Mouse (Mus musculus): ENCODE measurements around the gene Eml5.

Eml5 gene

DNA sequence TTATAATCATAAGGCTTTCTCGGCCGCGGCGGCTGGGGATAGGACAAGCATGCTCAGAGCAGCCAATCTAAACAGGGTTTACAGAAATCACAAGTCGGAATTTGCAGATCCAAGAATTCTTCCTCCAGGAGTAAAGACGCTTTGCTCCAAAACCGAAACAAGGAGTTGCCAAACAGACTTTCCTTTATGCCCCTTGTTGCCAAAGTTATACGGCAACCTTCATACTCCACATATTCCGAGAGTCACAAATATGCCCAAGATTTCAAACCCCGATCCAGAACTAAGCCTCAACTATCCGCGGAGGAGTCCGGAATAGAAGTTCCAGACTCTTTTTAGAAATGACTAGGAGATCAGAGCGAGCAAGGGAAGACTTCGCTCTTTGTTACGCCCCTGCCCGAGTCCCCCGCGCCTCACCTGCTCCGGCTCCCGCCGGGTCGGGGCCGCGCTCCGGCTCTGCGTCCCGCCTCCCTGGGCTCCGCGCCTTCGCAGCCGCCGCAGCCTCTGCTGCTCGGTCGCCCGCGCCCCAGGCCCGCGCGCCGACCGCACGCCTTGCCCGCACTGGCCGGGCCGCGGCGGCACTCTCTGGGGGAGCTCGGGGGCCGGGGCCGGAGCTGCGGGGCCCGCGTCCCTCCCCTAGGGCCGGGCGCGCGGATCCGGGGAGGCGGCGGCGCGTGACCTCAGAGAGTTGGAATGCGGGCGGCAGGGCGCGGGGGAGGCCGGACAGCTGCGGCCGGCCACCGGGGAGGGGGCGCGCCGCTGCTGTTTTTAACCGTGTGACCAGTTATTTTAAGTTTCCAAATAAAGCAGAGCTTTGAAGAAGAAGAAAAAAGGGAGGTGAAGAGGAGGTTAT lies 164.1 kb downstream of the Eml5 start, which contains the start of gene Ptpn21:
Gene Ptpn21 (minus strand): TSS at position 455 of the 850 bp plus-strand sequence.
- DNase-seq (ENCODE audit: low spot score in 2 of 2), result peak in 1 of 2 experiments; percentile 28

Data from right cerebral cortex, adult 2 months (tissue).